8 mouse cellular contexts compared by ENCODE assay signal in genomic region chr4:116685402-116686061, GRCm38 (mm10). TPM values are rescaled to one million over a fixed set of nuclear protein-coding genes. Genes with fewer than 3 reads are reported as not detected.
DNase-seq lines count a peak whose midpoint lies in the region; ATAC-seq lines count a peak whose summit lies in the region.

Gene Prdx1, plus strand, starts transcription at chr4:116685544.

- no peaks in the 10 kb centered on the region for H3K9me3 ChIP-seq in forebrain, embryonic 11.5 days (ENCODE audit: control insufficient read depth, low read length)
- no peaks in the 10 kb centered on the region for H3K9me3 ChIP-seq in heart, embryonic 16.5 days (replicated peaks; ENCODE audit: control insufficient read depth, low read length)
- H3K9me3 ChIP-seq in liver, embryonic 15.5 days (replicated peaks): no peaks in the 10 kb centered on the region
- H3K9me3 ChIP-seq in neural tube, embryonic 12.5 days: no peaks in the 10 kb centered on the region

- H3K9ac ChIP-seq in forebrain, embryonic 11.5 days (ENCODE audit: low read length): peak within 1 kb of the TSS; percentile 83
- peak within 1 kb of the TSS; percentile 91 for H3K9ac ChIP-seq in heart, embryonic 16.5 days (ENCODE audit: low read length)
- peak within 1 kb of the TSS; percentile 79 for H3K9ac ChIP-seq in liver, embryonic 15.5 days
- peak within 1 kb of the TSS; percentile 74 for H3K9ac ChIP-seq in neural tube, embryonic 12.5 days

- peak within 1 kb of the TSS; percentile 92 for H3K27ac ChIP-seq in forebrain, embryonic 11.5 days (ENCODE audit: low read depth, low read length)
- peak within 1 kb of the TSS; percentile 98 for H3K27ac ChIP-seq in heart, embryonic 16.5 days (ENCODE audit: low read length)
- H3K27ac ChIP-seq in liver, embryonic 15.5 days (replicated peaks): peak within 1 kb of the TSS; percentile 90
- peak within 1 kb of the TSS; percentile 27; the same call in 1 of the 2 replicates for H3K27ac ChIP-seq in neural tube, embryonic 12.5 days

- ATAC-seq in forebrain, embryonic 11.5 days (replicated peaks; ENCODE audit: low FRiP score): peak; percentile 98
- ATAC-seq in heart, embryonic 16.5 days (replicated peaks; ENCODE audit: extremely low read depth, insufficient read depth, low FRiP score): peak; percentile 96
- ATAC-seq in liver, embryonic 15.5 days (ENCODE audit: insufficient read depth): peak; percentile 88
- peak; percentile 98 for ATAC-seq in neural tube, embryonic 12.5 days (ENCODE audit: low FRiP score, low read depth)

- H3K4me2 ChIP-seq in forebrain, embryonic 11.5 days (ENCODE audit: low read depth, low read length, severe bottlenecking): peak within 1 kb of the TSS; percentile 65
- peak within 1 kb of the TSS; percentile 90 for H3K4me2 ChIP-seq in heart, embryonic 16.5 days (ENCODE audit: low read depth, low read length)
- peak within 1 kb of the TSS; percentile 87 for H3K4me2 ChIP-seq in liver, embryonic 15.5 days
- H3K4me2 ChIP-seq in neural tube, embryonic 12.5 days (replicated peaks): peak within 1 kb of the TSS; percentile 78

- H3K36me3 ChIP-seq in forebrain, embryonic 11.5 days (ENCODE audit: control insufficient read depth, insufficient read depth, low read length): no peaks in the 10 kb centered on the region; the same call in 1 of the 2 replicates
- H3K36me3 ChIP-seq in heart, embryonic 16.5 days (ENCODE audit: control insufficient read depth, insufficient read depth): peaks cover 18% of the 10 kb centered on the region
- H3K36me3 ChIP-seq in liver, embryonic 15.5 days (replicated peaks): peaks cover 25% of the 10 kb centered on the region
- H3K36me3 ChIP-seq in neural tube, embryonic 12.5 days: peaks cover 20% of the 10 kb centered on the region

- WGBS in forebrain, embryonic 11.5 days: under 1% methylated on average over 56 of the region's 56 CpGs
- WGBS in heart, embryonic 16.5 days: under 1% methylated on average over 56 of the region's 56 CpGs
- under 1% methylated on average over 56 of the region's 56 CpGs for WGBS in liver, embryonic 15.5 days (ENCODE audit: insufficient replicate concordance)
- WGBS in neural tube, embryonic 12.5 days: under 1% methylated on average over 56 of the region's 56 CpGs

- no peaks in the 10 kb centered on the region for H3K27me3 ChIP-seq in forebrain, embryonic 11.5 days (ENCODE audit: control insufficient read depth, insufficient read depth, low read length)
- no peaks in the 10 kb centered on the region for H3K27me3 ChIP-seq in heart, embryonic 16.5 days (ENCODE audit: control insufficient read depth, insufficient read depth, low read length)
- peaks cover 7% of the 10 kb centered on the region; the same call in 1 of the 2 replicates for H3K27me3 ChIP-seq in liver, embryonic 15.5 days
- H3K27me3 ChIP-seq in neural tube, embryonic 12.5 days (replicated peaks): no peaks in the 10 kb centered on the region

- peak within 1 kb of the TSS; percentile 67 for H3K4me3 ChIP-seq in forebrain, embryonic 11.5 days (ENCODE audit: low read depth, low read length)
- H3K4me3 ChIP-seq in heart, embryonic 16.5 days (ENCODE audit: low read length): peak within 1 kb of the TSS; percentile 85
- H3K4me3 ChIP-seq in liver, embryonic 15.5 days (replicated peaks): peak within 1 kb of the TSS; percentile 76
- H3K4me3 ChIP-seq in neural tube, embryonic 12.5 days: peak within 1 kb of the TSS; percentile 54

- peak; percentile 98 for DNase-seq in CD8-positive naive resting alpha-beta T cell, adult 2 months (ENCODE audit: low read depth in 2 of 2, low spot score in 2 of 2)
- DNase-seq in c-Kit-positive CD71-negative TER-119-negative erythroid progenitor cells, embryonic 14.5 days (ENCODE audit: low read depth): peak; percentile 89
- peak; percentile 99 for DNase-seq in forebrain, embryonic 11.5 days (ENCODE audit: low spot score)
- peak; percentile 93 to 97 for DNase-seq in kidney, postnatal 36 days
- peak; percentile 74 for DNase-seq in telencephalon, adult 2 months (ENCODE audit: low read depth, low spot score)

- peaks cover 6% of the 10 kb centered on the region for H3K4me1 ChIP-seq in forebrain, embryonic 11.5 days (replicated peaks; ENCODE audit: control insufficient read depth, insufficient read depth, low read length)
- peaks cover 18% of the 10 kb centered on the region for H3K4me1 ChIP-seq in heart, embryonic 16.5 days (ENCODE audit: control insufficient read depth, insufficient read depth, low read length)
- peaks cover 48% of the 10 kb centered on the region for H3K4me1 ChIP-seq in liver, embryonic 15.5 days (replicated peaks)
- H3K4me1 ChIP-seq in neural tube, embryonic 12.5 days: peaks cover 10% of the 10 kb centered on the region; the same call in 1 of the 2 replicates

RNA-seq across cellular contexts. Expression of gene Prdx1, which starts in this region (rescaled TPM):
- polyA plus RNA-seq in forebrain, embryonic 11.5 days (2014; fragmentation: Nextera tagmentation; extraction: Ambion mirVana): 1,036 and 1,079 TPM in 2 replicates
- polyA plus RNA-seq in heart, embryonic 16.5 days (2015; fragmentation: Nextera tagmentation; extraction: Ambion mirVana): 934 and 942 TPM in 2 replicates
- 835 and 937 TPM in 2 replicates for polyA plus RNA-seq in liver, embryonic 15.5 days (2015; fragmentation: Nextera tagmentation; extraction: Ambion mirVana)
- polyA plus RNA-seq in neural tube, embryonic 12.5 days (2016; fragmentation: Nextera tagmentation; extraction: Ambion mirVana): 660 and 722 TPM in 2 replicates

Comparison
In these comparisons a context has a peak if more than half of its experiments do, and no peak if none do; other contexts are left out.
1. Peak in every context shown above with its lines: DNase-seq, ATAC-seq, H3K4me3 ChIP-seq and H3K27ac ChIP-seq.
2. H3K27ac ChIP-seq: peak in every context shown above with its lines; median percentile 98 in heart, embryonic 16.5 days; 92 in forebrain, embryonic 11.5 days; 90 in liver, embryonic 15.5 days; 27 in neural tube, embryonic 12.5 days.